Mouse (Mus musculus) CH12.LX (cell line): ENCODE measurements around the gene Amh. TPM values are rescaled to one million over a fixed set of nuclear protein-coding genes. Genes with fewer than 3 reads are reported as not detected.

Experiments
- DNase-seq: peaks from one replicate; pipeline ENCODE4 v3.0.0-alpha.2; 2013; ENCODE audit errors: extremely low read depth
- H3K27ac ChIP-seq: 2 replicates; pipeline ENCODE4 v1.5.1; 2012; ENCODE audit warnings: low read depth, mild to moderate bottlenecking, control low read depth, moderate library complexity; ENCODE audit not compliant: insufficient read depth
- H3K27me3 ChIP-seq: replicated peaks from 2 replicates; pipeline ENCODE3; 2012; ENCODE audit warnings: inconsistent platforms
- H3K36me3 ChIP-seq, 2 experiments: replicated peaks in 1 of 2; 2 replicates each; pipeline versions ENCODE3 to v1.6.1; 2012; ENCODE audit warnings: inconsistent platforms in 1 of 2, low read length in 1 of 2, mild to moderate bottlenecking in 1 of 2, mixed read lengths in 1 of 2, moderate library complexity in 1 of 2; ENCODE audit not compliant: control insufficient read depth in 1 of 2, insufficient read depth in 1 of 2
- H3K4me1 ChIP-seq, 2 experiments: 2 replicates each; pipeline ENCODE4 v1.6.1; 2012; ENCODE audit warnings: inconsistent platforms in 1 of 2, moderate library complexity in 1 of 2; ENCODE audit not compliant: insufficient read depth in 2 of 2, control insufficient read depth in 1 of 2
- H3K4me2 ChIP-seq: 2 replicates; pipeline ENCODE4 v1.6.1; 2012; ENCODE audit warnings: low read depth, mild to moderate bottlenecking, control low read depth; ENCODE audit not compliant: poor library complexity, insufficient read depth, severe bottlenecking
- H3K4me3 ChIP-seq, 3 experiments: fragments of 150-350 bp in 1 of 3; sonication (generic) in 1 of 3; replicated peaks in 1 of 3; 2 replicates each; pipeline versions ENCODE3 to v1.5.1; 2011 to 2012; ENCODE audit warnings: low read depth in 2 of 3, low read length in 2 of 3, mild to moderate bottlenecking in 2 of 3, moderate library complexity in 2 of 3, control low read depth in 1 of 3, improper control_type of control experiment in 1 of 3, inconsistent platforms in 1 of 3, mixed read lengths in 1 of 3; ENCODE audit not compliant: poor library complexity in 1 of 3
- H3K79me2 ChIP-seq: replicated peaks from 2 replicates; pipeline ENCODE4 v1.6.1; 2012; ENCODE audit warnings: mild to moderate bottlenecking, moderate library complexity; ENCODE audit not compliant: control insufficient read depth, poor library complexity, insufficient read depth, severe bottlenecking; ENCODE audit errors: extremely low read depth
- H3K9ac ChIP-seq: 2 replicates; pipeline ENCODE4 v1.6.1; 2012; ENCODE audit warnings: low read depth, mild to moderate bottlenecking, control low read depth, moderate library complexity; ENCODE audit not compliant: insufficient read depth
- H3K9me3 ChIP-seq: replicated peaks from 2 replicates; pipeline ENCODE3; 2012; ENCODE audit warnings: low read length, inconsistent platforms, mixed read lengths
- E2F4 ChIP-seq: IDR thresholded peaks from 2 replicates; pipeline ENCODE4 v1.6.1; 2011; ENCODE audit warnings: low read depth, low read length, improper control_type of control experiment; ENCODE audit not compliant: insufficient replicate concordance
- EP300 ChIP-seq: IDR thresholded peaks from 2 replicates; pipeline ENCODE4 v1.6.1; 2011; ENCODE audit warnings: low read length, improper control_type of control experiment
- GABPA ChIP-seq: IDR thresholded peaks from 2 replicates; pipeline ENCODE4 v1.6.1; 2012; ENCODE audit warnings: low read depth, low read length, improper control_type of control experiment, inconsistent platforms; ENCODE audit not compliant: insufficient replicate concordance
- HCFC1 ChIP-seq: IDR thresholded peaks from 2 replicates; pipeline ENCODE4 v1.6.1; 2012; ENCODE audit warnings: low read depth, mild to moderate bottlenecking, inconsistent platforms, low read length, improper control_type of control experiment
- JUN ChIP-seq: IDR thresholded peaks from 2 replicates; pipeline ENCODE4 v1.6.1; 2011; ENCODE audit warnings: low read depth, mild to moderate bottlenecking, low read length, improper control_type of control experiment, moderate library complexity; ENCODE audit not compliant: insufficient read depth
- JUND ChIP-seq: conservative IDR thresholded peaks from 2 replicates; pipeline ENCODE4 v1.6.1; 2011; ENCODE audit warnings: low read depth, low read length, improper control_type of control experiment
- NRF1 ChIP-seq: IDR thresholded peaks from 2 replicates; pipeline ENCODE4 v1.6.1; 2014; ENCODE audit warnings: low read depth, mild to moderate bottlenecking, inconsistent platforms, low read length, improper control_type of control experiment, moderate library complexity
- PAX5 ChIP-seq: IDR thresholded peaks from 2 replicates; pipeline ENCODE4 v1.6.1; 2012; ENCODE audit warnings: low read length, inconsistent platforms, mixed read lengths
- POLR2A ChIP-seq: IDR thresholded peaks from 2 replicates; pipeline ENCODE4 v1.6.1; 2011; ENCODE audit warnings: low read depth, mild to moderate bottlenecking, improper control_type of control experiment, low read length
- POLR2AphosphoS2 ChIP-seq: IDR thresholded peaks from 2 replicates; pipeline ENCODE4 v1.6.1; 2011; ENCODE audit warnings: low read depth, low read length, improper control_type of control experiment
- RAD21 ChIP-seq: IDR thresholded peaks from 2 replicates; pipeline ENCODE4 v1.6.1; 2011; ENCODE audit warnings: low read depth, mild to moderate bottlenecking, low read length, improper control_type of control experiment, moderate library complexity
- SIN3A ChIP-seq: IDR thresholded peaks from 2 replicates; pipeline ENCODE4 v1.6.1; 2012; ENCODE audit warnings: low read length, improper control_type of control experiment, inconsistent platforms
- USF2 ChIP-seq: conservative IDR thresholded peaks from 2 replicates; pipeline ENCODE4 v1.6.1; 2011; ENCODE audit warnings: low read depth, low read length, improper control_type of control experiment
- ZC3H11A ChIP-seq: IDR thresholded peaks from 2 replicates; pipeline ENCODE4 v1.6.1; 2012; ENCODE audit warnings: low read depth, mild to moderate bottlenecking, inconsistent platforms, low read length, improper control_type of control experiment
- ZNF384 ChIP-seq: IDR thresholded peaks from 2 replicates; pipeline ENCODE4 v1.6.1; 2012; ENCODE audit warnings: low read depth, low read length, improper control_type of control experiment, inconsistent platforms
- dilution Hi-C: fragments of 300-500 bp; cut with MboI; formaldehyde crosslinking; loops from 2 replicates; pipeline ENCODE4 v1.14.3; 2020; ENCODE audit warnings: low sequenced_read_pairs; ENCODE audit not compliant: extremely low pct_unique_long_range_greater_than_20kb, extremely low pct_ligation_motif_present
- in situ Hi-C: fragments of 300-500 bp; cut with MboI; formaldehyde crosslinking; loops from 3 replicates; pipeline ENCODE4 v1.14.3; 2019; ENCODE audit warnings: low sequenced_read_pairs, low pct_ligation_motif_present, low pct_unique_long_range_greater_than_20kb, mixed read lengths
- polyA plus RNA-seq: library from polyadenylated mRNA; unstranded; fragments of >175 nt; gene quantifications from 2 replicates; pipeline ENCODE4 v1.2.1, GENCODE M21; 2012; ENCODE audit warnings: low read depth; ENCODE audit not compliant: insufficient read length
- total RNA-seq, 2 experiments: library from RNA; depleted of rRNA; stranded (reverse); fragments of 300-350 nt in 1 of 2; fragments of >200 nt in 1 of 2; gene quantifications; 2 replicates each; pipeline ENCODE4 v1.2.3; 2012 to 2014

Gene Amh
- total and polyA plus RNA-seq, 3 experiments, result 0.43 to 1.1 (median 0.59) TPM

DNA sequence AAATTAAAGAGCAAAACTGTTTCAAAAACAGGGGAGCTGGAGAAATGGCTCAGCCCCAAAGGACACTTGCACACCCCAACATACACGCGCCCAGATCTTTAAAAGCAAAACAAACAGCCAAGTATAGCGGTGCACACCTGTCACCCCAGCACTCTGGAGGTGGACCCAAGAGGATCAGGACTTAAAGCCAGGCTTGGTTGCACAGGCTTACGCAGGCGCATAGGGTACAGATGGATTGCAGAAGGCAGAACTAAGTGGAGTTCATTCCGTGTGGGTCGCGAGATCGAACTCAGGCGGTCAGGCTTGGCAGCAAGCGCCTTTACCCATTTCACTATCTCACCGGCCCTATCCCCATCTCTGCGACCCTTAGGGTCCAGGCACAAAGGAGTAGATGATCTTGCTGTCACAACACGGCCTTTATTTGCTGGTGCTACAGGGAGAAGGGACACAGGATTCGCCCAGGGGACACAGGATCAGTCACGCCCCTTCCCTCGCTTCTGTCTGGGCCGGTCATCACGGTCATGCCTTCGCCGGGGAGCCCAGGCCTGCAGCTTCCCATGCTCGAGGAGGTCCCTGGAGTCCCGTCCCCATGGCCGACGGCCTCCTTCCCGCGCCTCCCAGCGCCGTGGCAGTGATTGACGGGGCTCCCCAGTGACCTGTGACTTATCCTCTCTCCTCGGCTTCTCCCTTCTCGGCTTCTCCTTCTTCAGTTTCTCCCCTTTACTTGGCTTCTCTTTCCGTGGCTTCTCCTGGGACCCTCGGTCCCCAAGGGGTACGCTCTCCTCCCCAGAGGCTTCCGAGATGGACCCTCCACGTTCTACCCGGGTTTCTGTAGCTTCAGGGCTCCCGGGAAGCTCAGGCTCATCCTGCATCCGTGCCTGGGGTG, 3.3 kb downstream of the Amh start:
- no peak for TF ChIP-seq USF2
- TF ChIP-seq NRF1, result no peak
- TF ChIP-seq EP300, result no peak
- TF ChIP-seq E2F4, result no peak
- no peak for TF ChIP-seq JUN
- TF ChIP-seq ZC3H11A, result no peak
- TF ChIP-seq HCFC1, result no peak
- no peak for TF ChIP-seq RAD21
- TF ChIP-seq ZNF384, result no peak
- TF ChIP-seq SIN3A, result no peak
- no peak for TF ChIP-seq PAX5
- no peak; the same call in 1 of the 2 replicates for TF ChIP-seq POLR2AphosphoS2
- TF ChIP-seq POLR2A, result no peak
- no peak for TF ChIP-seq JUND
- no peak for DNase-seq
- H3K4me3 ChIP-seq, result no peak overlapping the region
- dilution Hi-C loops (no loop called here), in situ Hi-C loops (loop anchor here (10.0 kb wide), 1 partner anchor 186 kb away; no protein-coding TSS in a partner anchor)
- no peaks in the 10 kb centered on the region for H3K27me3 ChIP-seq
- no peak overlapping the region for H3K9ac ChIP-seq
- H3K27ac ChIP-seq, result no peak overlapping the region
- no peak overlapping the region for H3K4me2 ChIP-seq
- H3K36me3 ChIP-seq, result peaks cover 36 to 52% of the 10 kb centered on the region in 2 experiments
- peaks cover 5% of the 10 kb centered on the region for H3K9me3 ChIP-seq
- no peaks in the 10 kb centered on the region for H3K79me2 ChIP-seq
- H3K4me1 ChIP-seq, result peaks cover 7 to 14% of the 10 kb centered on the region in 2 experiments

DNA sequence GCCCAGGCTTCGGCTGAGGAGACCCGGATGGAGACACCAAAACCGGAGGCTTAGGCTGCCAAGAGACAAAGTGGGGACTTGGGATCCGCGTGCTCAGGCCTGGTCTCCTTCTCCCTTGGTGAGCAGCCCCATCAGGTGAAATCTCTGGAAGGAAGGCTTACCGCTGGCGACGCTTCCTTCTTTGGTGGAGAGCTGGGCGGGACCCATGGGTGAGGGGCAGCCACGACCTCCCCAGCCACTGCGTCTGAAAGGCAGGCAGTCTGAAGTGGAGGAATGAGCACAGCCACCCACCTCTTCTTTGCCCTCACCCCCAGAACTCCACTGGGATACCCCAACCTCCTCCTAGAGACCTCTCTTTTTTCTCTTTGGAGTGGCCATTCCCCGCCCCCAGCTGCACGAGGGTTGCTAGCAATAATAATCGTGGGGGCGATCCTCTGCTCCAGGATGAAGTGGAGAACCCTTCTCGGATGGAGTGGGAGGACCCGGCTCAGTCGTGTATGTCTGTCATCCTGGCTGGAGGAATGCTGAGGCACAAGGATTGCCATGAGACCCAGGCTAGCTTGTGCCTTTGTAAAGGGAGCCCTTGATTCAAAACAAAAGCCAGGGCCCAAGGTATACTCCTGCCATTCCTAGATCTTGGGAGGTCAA, 4.1 kb downstream of the Amh start:
- H3K4me1 ChIP-seq, result peaks cover 7 to 14% of the 10 kb centered on the region in 2 experiments
- H3K27ac ChIP-seq, result no peak overlapping the region
- H3K9ac ChIP-seq, result no peak overlapping the region
- no peak overlapping the region for H3K4me2 ChIP-seq
- peaks cover 5% of the 10 kb centered on the region for H3K9me3 ChIP-seq
- no peaks in the 10 kb centered on the region for H3K79me2 ChIP-seq
- H3K36me3 ChIP-seq, result peaks cover 29 to 44% of the 10 kb centered on the region in 2 experiments
- DNase-seq, result no peak
- no peak for TF ChIP-seq GABPA
- no peaks in the 10 kb centered on the region for H3K27me3 ChIP-seq
- no peak overlapping the region for H3K4me3 ChIP-seq
- in situ Hi-C loops, result loop anchor here (10.0 kb wide), 1 partner anchor 186 kb away; no protein-coding TSS in a partner anchor
- dilution Hi-C loops, result no loop called here
